10 mouse cellular contexts compared by ENCODE assay signal in genomic region chr3:84156105-84156504, GRCm38 (mm10). TPM values are rescaled to one million over a fixed set of nuclear protein-coding genes. Genes with fewer than 3 reads are reported as not detected.
DNase-seq lines count a peak whose midpoint lies in the region; ATAC-seq and TF ChIP-seq lines count a peak whose summit lies in the region.
"Had no signal": no experiment of that assay in that cellular context is flagged by ENCODE, and none has a peak within 500 bp of the region (broad histone marks: within the 10 kb centered on the region; RNA-seq: fewer than 3 reads in every experiment).

No protein-coding gene starts in this region.

- no peak for TF ChIP-seq POLR2A in MEL (IDR thresholded peaks at IDR 0.05; ENCODE audit: control insufficient read depth in 1 of 2, insufficient read depth in 1 of 2, low read depth in 1 of 2, low read length in 2 of 2, poor library complexity in 1 of 2)

- H3K4me2 ChIP-seq in heart, embryonic 11.5 days: peak overlapping the region; percentile 99
- H3K4me2 ChIP-seq in heart, embryonic 15.5 days: peak overlapping the region; percentile 100
- H3K4me2 ChIP-seq in liver, embryonic 16.5 days (ENCODE audit: low read depth, low read length): peak overlapping the region; percentile 100

- whole genome bisulfite sequencing in heart, embryonic 11.5 days (ENCODE audit: insufficient replicate concordance): 62% methylated on average over 6 of the region's 6 CpGs
- WGBS in heart, embryonic 15.5 days: 54% methylated on average over 6 of the region's 6 CpGs
- WGBS in liver, embryonic 16.5 days (ENCODE audit: insufficient replicate concordance): 57% methylated on average over 6 of the region's 6 CpGs

- TF ChIP-seq CTCF in MEL (IDR thresholded peaks at IDR 0.05 in 2 of 3, conservative IDR thresholded peaks at IDR 0.05 in 1 of 3; ENCODE audit: control insufficient read depth in 1 of 3, insufficient read depth in 1 of 3, low read depth in 2 of 3, low read length in 3 of 3, poor library complexity in 1 of 3, severe bottlenecking in 1 of 3): no peak

- H3K4me3 ChIP-seq in heart, embryonic 11.5 days (ENCODE audit: low read depth, low read length): no peak overlapping the region
- peak overlapping the region; percentile 64 to 76 for H3K4me3 ChIP-seq in MEL (ENCODE audit: control insufficient read depth in 1 of 2, insufficient read depth in 1 of 2, low read depth in 2 of 2, low read length in 2 of 2)
- peak overlapping the region; percentile 72 for H3K4me3 ChIP-seq in heart, embryonic 15.5 days
- peak overlapping the region; percentile 74 for H3K4me3 ChIP-seq in liver, embryonic 16.5 days (ENCODE audit: low read depth, low read length)

- H3K27me3 ChIP-seq in heart, embryonic 11.5 days (ENCODE audit: control insufficient read depth, insufficient read depth, low read length): no peaks in the 10 kb centered on the region
- H3K27me3 ChIP-seq in MEL (ENCODE audit: control insufficient read depth in 1 of 2, insufficient read depth in 2 of 2, low read length in 2 of 2): no peaks in the 10 kb centered on the region
- H3K27me3 ChIP-seq in heart, embryonic 15.5 days: no peaks in the 10 kb centered on the region
- no peaks in the 10 kb centered on the region for H3K27me3 ChIP-seq in liver, embryonic 16.5 days (ENCODE audit: control insufficient read depth, insufficient read depth, low read depth, low read length)

- H3K9ac ChIP-seq in heart, embryonic 11.5 days (ENCODE audit: low read depth, low read length): no peak overlapping the region
- H3K9ac ChIP-seq in MEL (ENCODE audit: control insufficient read depth, low read depth, low read length, poor library complexity, severe bottlenecking): peak overlapping the region; percentile 54
- H3K9ac ChIP-seq in heart, embryonic 15.5 days: no peak overlapping the region
- no peak overlapping the region for H3K9ac ChIP-seq in liver, embryonic 16.5 days (ENCODE audit: low read depth, low read length)

- no peak for ATAC-seq in heart, embryonic 11.5 days (replicated peaks; ENCODE audit: insufficient number of reproducible peaks, low FRiP score, low TSS enrichment)
- no peak for ATAC-seq in heart, embryonic 15.5 days (replicated peaks; ENCODE audit: insufficient number of reproducible peaks, insufficient read depth, low FRiP score, low read depth)
- no peak for ATAC-seq in liver, embryonic 16.5 days (ENCODE audit: low read depth)
- ATAC-seq in megakaryocyte progenitor cell, adult 5-6 weeks (replicated peaks; ENCODE audit: poor library complexity): no peak

- H3K36me3 ChIP-seq in heart, embryonic 11.5 days (ENCODE audit: control insufficient read depth, insufficient read depth, low read length): no peaks in the 10 kb centered on the region
- peaks cover 0 to 4% of the 10 kb centered on the region in 2 experiments; a peak in 2 of 4 replicates for H3K36me3 ChIP-seq in MEL (ENCODE audit: control insufficient read depth in 1 of 2, insufficient read depth in 2 of 2, low read length in 2 of 2)
- H3K36me3 ChIP-seq in heart, embryonic 15.5 days: no peaks in the 10 kb centered on the region
- H3K36me3 ChIP-seq in liver, embryonic 16.5 days (ENCODE audit: control insufficient read depth, insufficient read depth): no peaks in the 10 kb centered on the region

- H3K9me3 ChIP-seq in heart, embryonic 11.5 days (replicated peaks; ENCODE audit: control insufficient read depth, low read length): no peaks in the 10 kb centered on the region
- H3K9me3 ChIP-seq in MEL (replicated peaks; ENCODE audit: insufficient read depth, low read length): no peaks in the 10 kb centered on the region
- no peaks in the 10 kb centered on the region for H3K9me3 ChIP-seq in heart, embryonic 15.5 days (replicated peaks)
- H3K9me3 ChIP-seq in liver, embryonic 16.5 days (replicated peaks; ENCODE audit: control insufficient read depth, low read length): no peaks in the 10 kb centered on the region; the same call in 1 of the 2 replicates

- TF ChIP-seq RAD21 in MEL (IDR thresholded peaks at IDR 0.05; ENCODE audit: low read depth, low read length): no peak

- peaks cover 3% of the 10 kb centered on the region; the same call in 1 of the 2 replicates for H3K79me2 ChIP-seq in MEL (ENCODE audit: control insufficient read depth, insufficient read depth, low read length, poor library complexity)

- no peak overlapping the region for H3K27ac ChIP-seq in heart, embryonic 11.5 days (ENCODE audit: low read depth, low read length)
- H3K27ac ChIP-seq in MEL (ENCODE audit: control insufficient read depth, low read depth, low read length): no peak overlapping the region
- no peak overlapping the region for H3K27ac ChIP-seq in heart, embryonic 15.5 days
- H3K27ac ChIP-seq in liver, embryonic 16.5 days (ENCODE audit: low read length): no peak overlapping the region

- DNase-seq in heart, postnatal 4 days: no peak
- DNase-seq in MEL (ENCODE audit: low read depth, low spot score): no peak
- DNase-seq in layer of hippocampus, adult 11-12 months (ENCODE audit: low spot score): no peak
- DNase-seq in ovary, postnatal 14 days (ENCODE audit: low spot score): no peak

- no peak for TF ChIP-seq EP300 in MEL (IDR thresholded peaks at IDR 0.05; ENCODE audit: low read depth in 1 of 2, low read length in 2 of 2)

- no peaks in the 10 kb centered on the region for H3K4me1 ChIP-seq in heart, embryonic 11.5 days (ENCODE audit: control insufficient read depth, insufficient read depth, low read length)
- H3K4me1 ChIP-seq in MEL (ENCODE audit: control insufficient read depth in 1 of 2, insufficient read depth in 2 of 2, low read length in 2 of 2): no peaks in the 10 kb centered on the region; a peak in 1 of 4 replicates
- H3K4me1 ChIP-seq in heart, embryonic 15.5 days (replicated peaks): peaks cover 7% of the 10 kb centered on the region
- H3K4me1 ChIP-seq in liver, embryonic 16.5 days (ENCODE audit: control insufficient read depth, low read depth, low read length): peaks cover 7% of the 10 kb centered on the region

TF ChIP-seq in MEL, 35 proteins besides CTCF, POLR2A, EP300 and RAD21:
- TF ChIP-seq USF2 (IDR thresholded peaks at IDR 0.05; ENCODE audit: borderline replicate concordance in 1 of 2, insufficient read depth in 1 of 2, low read depth in 1 of 2, low read length in 2 of 2): no peak
- TF ChIP-seq UBTF (IDR thresholded peaks at IDR 0.05; ENCODE audit: borderline replicate concordance, insufficient read depth, low read depth, low read length): no peak
- TF ChIP-seq NELFE (IDR thresholded peaks at IDR 0.05; ENCODE audit: low read depth, low read length): no peak
- no peak for TF ChIP-seq ZKSCAN1 (IDR thresholded peaks at IDR 0.05; ENCODE audit: low read depth, low read length)
- no peak for TF ChIP-seq CHD2 (IDR thresholded peaks at IDR 0.05; ENCODE audit: low read length)
- TF ChIP-seq MEF2A (IDR thresholded peaks at IDR 0.05; ENCODE audit: extremely low read depth, insufficient replicate concordance, low read depth, low read length, poor library complexity, severe bottlenecking): no peak

RNA-seq across cellular contexts. Expression of gene Mnd1, which starts 0.5 kb away (rescaled TPM):
- 9.4 and 12.0 TPM in 2 replicates for polyA plus RNA-seq in heart, embryonic 11.5 days (2014; fragmentation: Nextera tagmentation; extraction: Ambion mirVana)
- total RNA-seq in heart, postnatal 4 days (2021): 1 to 10 TPM; 9.2 to 9.8 TPM
- total RNA-seq in MEL (2012; rRNA removed): 11.2 and 12.5 TPM in 2 replicates
- polyA plus RNA-seq in MEL (2012; ENCODE audit: insufficient read depth in 1 of 2, insufficient read length in 2 of 2, low read depth in 1 of 2, low replicate concordance in 2 of 2, missing spikeins in 1 of 2): 10 to 100 TPM in 1 of 2 experiments, not detected in 1; 11.0 TPM
- 10.2 and 11.5 TPM in 2 replicates for polyA plus RNA-seq in heart, embryonic 15.5 days (2015; fragmentation: Nextera tagmentation; extraction: Ambion mirVana)
- 4.9 and 5.7 TPM in 2 replicates for polyA plus RNA-seq in liver, embryonic 16.5 days (2015; fragmentation: Nextera tagmentation; extraction: Ambion mirVana)
- total RNA-seq in megakaryocyte progenitor cell, adult 5-6 weeks (2015): 34.4 and 37.2 TPM in 2 replicates
- total RNA-seq in megakaryocyte progenitor cell, adult 5-6 weeks (2017): 38.1 and 43.0 TPM in 2 replicates

RNA-seq across cellular contexts. Expression of gene Gm6525, which starts 17.8 kb away (rescaled TPM):
- 0.30 TPM in 1 of 2 replicates, not detected in the other for polyA plus RNA-seq in heart, embryonic 11.5 days (2014; fragmentation: Nextera tagmentation; extraction: Ambion mirVana)
- total RNA-seq in heart, postnatal 4 days (2021): not detected
- 0.16 and 0.35 TPM in 2 replicates for total RNA-seq in MEL (2012; rRNA removed)
- under 1 TPM in 1 of 2 experiments, not detected in 1; 0.85 TPM for polyA plus RNA-seq in MEL (2012; ENCODE audit: insufficient read depth in 1 of 2, insufficient read length in 2 of 2, low read depth in 1 of 2, low replicate concordance in 2 of 2, missing spikeins in 1 of 2)
- 0.46 and 0.60 TPM in 2 replicates for polyA plus RNA-seq in heart, embryonic 15.5 days (2015; fragmentation: Nextera tagmentation; extraction: Ambion mirVana)
- 0.27 and 0.37 TPM in 2 replicates for polyA plus RNA-seq in liver, embryonic 16.5 days (2015; fragmentation: Nextera tagmentation; extraction: Ambion mirVana)
- 0.27 TPM in 1 of 2 replicates, not detected in the other for total RNA-seq in megakaryocyte progenitor cell, adult 5-6 weeks (2015)
- total RNA-seq in megakaryocyte progenitor cell, adult 5-6 weeks (2017): 0.54 and 1.1 TPM in 2 replicates
- total RNA-seq: left cerebral cortex, postnatal 36 days had no signal
- polyA plus RNA-seq: brain, embryonic 14.5 days had no signal
